Mouse (Mus musculus) kidney, adult 8-10 months (tissue): ENCODE data around the gene 5730522E02Rik.
A peak's percentile ranks its signal among the peaks of the same experiment; 100 is the strongest.

Experiments used
- DNase-seq, 2 experiments: peaks; one replicate each; pipeline ENCODE4 v3.0.0; 2022

5730522E02Rik gene

DNA sequence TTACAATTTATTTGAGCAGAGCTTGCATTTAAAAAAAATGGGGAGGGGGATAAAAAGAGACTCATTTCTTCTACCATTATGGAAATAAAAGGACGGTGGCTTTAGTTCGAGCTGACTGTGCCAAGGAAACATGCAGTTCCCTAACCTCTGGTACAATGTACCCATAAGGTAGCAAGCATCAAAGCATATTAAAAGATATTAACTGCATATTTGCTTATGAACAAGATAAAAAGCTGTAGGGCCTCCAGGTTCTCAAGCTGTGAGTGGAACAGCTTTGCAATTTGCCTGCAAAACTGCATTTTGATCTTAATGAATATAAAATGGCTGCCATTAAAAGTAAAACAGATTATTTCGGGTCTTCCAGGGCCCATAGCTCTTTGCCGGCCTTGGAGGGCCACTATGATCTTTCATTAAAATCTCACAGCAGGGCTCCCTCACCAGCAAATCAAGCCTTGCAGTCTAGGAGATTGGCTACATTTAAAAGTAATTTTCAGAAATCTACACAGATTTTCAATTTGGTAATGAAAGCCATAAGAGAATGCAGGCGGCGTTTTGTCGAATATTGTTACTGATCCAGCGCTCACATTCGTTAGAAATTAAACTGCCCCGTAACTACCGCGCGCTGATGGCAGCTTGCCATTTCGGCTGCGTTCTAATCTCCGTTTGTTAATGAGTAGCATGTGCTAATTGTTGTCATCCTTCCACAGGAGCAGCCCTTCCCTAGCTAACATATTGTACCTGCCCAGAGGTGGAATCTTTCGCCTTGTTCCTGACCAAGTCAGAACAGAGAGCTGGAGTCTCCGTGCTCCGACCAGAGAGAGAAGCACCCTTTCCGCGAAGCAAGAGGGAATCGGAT is 565.6 kb downstream of the 5730522E02Rik start:
- DNase-seq, result peak; percentile 45 to 70

DNA sequence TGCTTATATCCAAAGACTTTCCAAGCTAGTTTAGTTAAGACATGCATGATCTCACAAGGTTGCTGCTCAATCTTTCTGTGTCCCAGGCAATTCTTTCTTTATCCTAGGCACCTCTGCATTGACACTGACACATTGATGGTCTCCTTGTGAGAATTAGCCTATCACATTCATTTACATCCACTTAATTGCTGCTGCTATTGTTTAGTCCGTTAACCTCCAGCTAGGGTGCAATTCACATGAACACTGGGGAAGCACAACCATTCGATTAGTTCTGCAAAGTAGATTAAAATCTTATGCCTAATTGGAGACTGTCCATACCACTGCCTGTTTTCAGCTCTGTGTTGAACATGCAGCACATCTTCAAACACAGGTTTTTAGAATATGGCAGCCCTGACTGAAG is 603.7 kb downstream of the 5730522E02Rik start:
- no peak for DNase-seq

DNA sequence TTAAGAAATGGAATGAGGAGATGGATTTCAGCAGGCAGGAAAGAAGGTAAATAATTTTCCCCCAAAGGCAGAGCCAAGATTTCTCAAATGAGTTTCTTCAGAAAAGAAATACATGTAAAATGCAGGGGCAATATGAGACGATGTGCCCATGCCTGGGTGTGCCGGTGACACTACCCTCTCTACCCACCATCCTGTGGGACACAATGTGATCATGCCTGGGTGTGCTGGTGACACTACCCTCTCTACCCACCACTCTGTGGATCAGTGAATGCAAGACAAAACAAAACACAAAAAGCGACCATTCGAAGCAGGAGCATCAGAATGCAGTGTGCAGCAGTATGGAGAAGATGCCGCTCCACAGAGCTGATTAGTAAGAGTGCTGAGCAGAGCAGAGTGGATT is 610.5 kb downstream of the 5730522E02Rik start:
- no peak for DNase-seq

DNA sequence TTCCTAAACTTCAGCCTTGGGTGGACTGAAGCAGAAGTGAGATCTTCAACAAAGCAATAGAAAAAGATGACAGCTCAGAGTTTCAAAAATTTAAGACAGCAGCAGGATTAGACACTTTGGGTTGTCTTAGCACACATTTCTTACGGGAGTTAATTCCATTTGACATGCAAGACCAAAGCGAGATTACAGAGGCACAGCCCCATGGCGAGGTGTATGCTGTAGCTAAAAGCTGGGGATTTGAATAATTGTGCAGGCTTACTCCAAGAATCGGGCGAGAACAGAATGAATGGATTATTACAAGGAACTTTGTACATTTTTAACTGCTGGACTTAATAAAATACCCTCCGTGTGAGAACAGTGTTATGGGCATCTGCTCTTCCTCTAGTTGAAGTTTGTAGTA is 615.3 kb downstream of the 5730522E02Rik start:
- no peak for DNase-seq

DNA sequence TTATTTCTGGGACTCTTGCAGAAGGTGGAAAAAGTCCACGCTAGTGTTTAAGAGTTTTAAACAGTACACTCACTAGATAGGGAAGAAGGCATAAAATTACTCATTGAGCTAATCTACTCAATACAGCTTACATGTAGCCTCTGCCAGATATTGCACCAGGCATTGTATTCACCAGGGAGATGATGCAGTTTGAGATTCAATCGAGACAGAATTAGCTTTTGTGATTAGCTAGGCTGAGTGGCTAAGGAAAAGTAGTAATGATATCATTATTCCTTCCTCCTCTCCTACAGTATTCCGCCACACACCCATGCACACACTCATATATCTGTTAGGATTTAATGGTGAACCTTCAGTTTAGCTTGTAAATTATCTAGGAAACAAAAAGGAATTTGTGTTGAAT is 615.8 kb downstream of the 5730522E02Rik start:
- no peak for DNase-seq

DNA sequence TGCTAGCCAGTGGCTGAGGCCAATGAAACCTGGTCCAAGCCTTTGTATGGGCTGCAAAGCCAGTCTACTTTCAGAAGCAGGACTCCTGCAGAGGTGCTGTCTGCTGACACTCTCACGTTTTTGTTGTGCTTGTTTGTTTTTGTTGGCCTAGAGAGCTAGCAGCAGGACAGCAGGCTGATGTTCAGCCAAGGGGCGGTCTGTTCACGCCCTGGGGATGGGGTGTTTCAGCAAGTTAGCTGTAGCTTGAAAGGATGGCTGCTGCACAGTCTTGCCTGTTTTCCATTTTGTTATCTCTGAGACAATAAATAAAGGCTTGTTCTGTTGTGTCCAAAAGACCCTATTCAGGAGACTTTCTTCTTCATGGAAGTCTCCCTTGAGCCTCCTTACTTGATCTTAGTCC is 618.3 kb downstream of the 5730522E02Rik start:
- DNase-seq, result no peak

DNA sequence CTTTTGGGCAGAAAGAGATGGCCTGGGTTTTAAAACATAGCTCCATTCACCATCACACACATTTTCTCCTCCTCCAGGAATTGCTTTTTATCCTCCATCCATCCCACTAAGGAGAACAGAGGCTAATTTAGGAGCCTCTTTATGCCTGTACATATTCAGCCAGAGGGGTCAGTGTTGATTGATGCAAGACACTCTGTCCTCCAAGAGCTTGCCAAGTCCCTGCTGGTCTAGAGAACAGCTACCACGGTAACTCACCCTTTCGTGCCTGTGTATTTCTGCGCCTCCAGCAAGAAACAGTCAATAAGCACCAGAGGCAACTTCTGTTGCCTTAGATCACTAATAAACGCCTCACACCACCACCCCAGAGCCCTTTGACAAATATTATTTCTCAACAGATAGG is 620.3 kb downstream of the 5730522E02Rik start:
- DNase-seq, result peak in 1 of 2 experiments; percentile 8

DNA sequence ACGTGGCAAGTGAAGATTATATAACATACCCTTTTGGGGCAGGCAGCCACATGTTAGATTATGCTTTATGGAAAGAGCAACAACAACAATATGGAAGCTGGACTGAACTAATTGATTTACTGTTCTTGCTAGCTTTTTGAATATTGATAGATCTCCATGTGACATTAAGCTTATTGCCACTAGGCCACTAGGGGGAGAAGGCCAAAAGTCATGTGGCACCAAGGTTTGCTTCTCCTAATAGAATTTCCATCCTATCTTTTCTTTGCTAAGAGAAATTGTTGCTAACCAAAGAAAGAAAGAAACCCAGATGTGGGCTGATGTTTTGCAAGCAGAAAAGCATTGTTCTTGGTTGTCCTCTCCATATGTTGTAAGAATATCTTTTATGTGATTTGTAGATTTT is 621.1 kb downstream of the 5730522E02Rik start:
- no peak for DNase-seq

DNA sequence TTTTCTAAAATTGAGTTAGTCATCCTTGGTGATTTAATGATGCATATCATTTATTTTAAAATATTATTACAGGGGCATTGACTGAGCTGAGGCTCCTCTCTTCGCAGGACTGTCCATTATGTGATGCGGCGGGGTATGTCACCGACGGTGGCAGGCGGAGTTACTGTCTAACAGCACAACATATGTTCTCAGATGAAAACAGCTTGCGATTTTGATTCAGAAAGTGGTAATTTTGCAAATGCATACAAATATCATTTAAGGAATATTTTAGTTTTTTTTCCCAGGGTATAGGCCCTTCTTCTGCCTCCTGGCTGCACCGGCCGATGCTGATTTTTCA is 636.5 kb downstream of the 5730522E02Rik start:
- DNase-seq, result no peak

DNA sequence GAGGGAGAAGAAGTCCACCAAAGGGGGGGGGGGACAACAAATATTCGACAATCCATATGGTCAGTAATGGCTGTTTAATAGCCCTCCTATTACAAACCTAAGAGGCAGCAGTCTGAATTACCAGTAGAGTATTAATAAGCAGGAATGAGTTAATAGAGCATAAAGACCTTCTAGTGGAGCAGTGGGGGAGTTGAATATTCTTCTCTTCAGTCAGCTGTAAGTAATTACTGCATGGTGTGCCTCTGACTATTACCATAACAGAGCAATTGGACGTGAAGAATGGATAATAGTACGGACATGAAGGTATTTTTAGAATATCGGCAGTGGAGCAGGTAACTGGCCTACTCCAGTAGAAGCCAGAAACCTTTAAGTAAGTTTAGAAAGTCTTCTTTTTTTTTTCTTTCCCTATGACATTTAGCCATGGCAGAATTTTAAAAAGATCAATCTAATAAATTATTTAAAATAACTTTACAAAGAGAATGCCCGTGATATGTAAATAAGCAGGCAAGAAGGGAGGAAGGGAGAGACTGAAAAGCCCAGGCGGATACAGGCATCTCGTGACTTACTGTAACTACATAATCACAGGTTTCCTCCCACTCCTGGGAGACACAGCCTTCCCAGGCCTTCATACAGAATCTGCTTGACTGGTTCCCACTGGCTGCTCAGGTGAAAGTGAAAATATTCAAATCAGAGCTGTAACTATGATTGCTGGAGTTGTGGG is 637.0 kb downstream of the 5730522E02Rik start:
- DNase-seq, result no peak

DNA sequence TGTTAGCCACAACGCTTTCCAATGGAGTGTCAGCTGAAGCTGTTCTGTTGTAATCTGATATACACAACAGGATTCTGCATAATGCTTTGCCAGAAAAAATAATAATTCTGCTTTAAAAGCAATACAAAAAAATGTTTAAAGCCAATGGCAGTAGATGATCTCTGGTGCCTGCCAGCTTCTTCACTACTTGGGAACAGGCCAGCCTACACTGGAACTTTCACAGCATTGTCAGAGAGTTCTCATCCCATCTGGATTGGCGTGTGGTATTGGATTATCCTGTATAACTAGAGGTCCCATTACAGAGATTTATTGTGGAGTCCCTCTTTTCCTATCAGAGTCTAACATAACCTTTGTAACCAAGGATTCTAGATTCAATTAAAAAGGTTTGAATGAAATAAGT is 639.2 kb downstream of the 5730522E02Rik start:
- no peak for DNase-seq
